Mouse (Mus musculus) ES-E14 (cell line): ENCODE data around the gene Skida1.

Experiments
- CHD2 ChIP-seq: IDR thresholded peaks from 2 replicates; pipeline ENCODE4 v1.6.1; 2014; ENCODE audit warnings: mild to moderate bottlenecking, low read depth, low read length, inconsistent platforms
- HCFC1 ChIP-seq: IDR thresholded peaks from 2 replicates; pipeline ENCODE4 v1.6.1; 2012; ENCODE audit warnings: low read length, inconsistent platforms, borderline replicate concordance; ENCODE audit not compliant: insufficient read depth
- MAFK ChIP-seq: IDR thresholded peaks from 2 replicates; pipeline ENCODE4 v1.6.1; 2014; ENCODE audit warnings: mild to moderate bottlenecking, low read depth, low read length, inconsistent platforms; ENCODE audit not compliant: insufficient read depth
- ZC3H11A ChIP-seq: IDR thresholded peaks from 2 replicates; pipeline ENCODE4 v1.6.1; 2012; ENCODE audit warnings: low read depth, mild to moderate bottlenecking, inconsistent platforms, low read length, borderline replicate concordance
- ZNF384 ChIP-seq: IDR thresholded peaks from 2 replicates; pipeline ENCODE4 v1.6.1; 2012; ENCODE audit warnings: low read depth, low read length, inconsistent platforms

DNA sequence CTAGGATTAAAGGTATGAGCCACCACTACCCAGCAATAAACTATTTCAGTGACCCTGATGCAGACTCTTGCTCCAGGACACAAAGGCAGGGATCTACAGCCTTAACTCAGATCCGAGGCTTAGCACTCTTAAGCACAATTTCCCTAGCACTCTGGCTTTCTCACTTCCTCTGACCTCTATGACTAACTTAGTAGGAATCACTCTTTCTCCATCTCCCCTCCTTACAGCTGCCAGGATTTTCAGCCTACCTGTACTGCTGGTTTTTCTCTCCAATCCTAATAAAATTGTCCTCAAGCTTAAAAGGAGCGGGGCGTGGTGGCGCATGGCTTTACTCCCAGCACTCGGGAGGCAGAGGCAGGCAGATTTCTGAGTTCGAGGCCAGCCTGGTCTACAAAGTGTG lies 31.5 kb downstream of the Skida1 start:
- TF ChIP-seq HCFC1 (no peak), CHD2 (no peak), MAFK (no peak), ZC3H11A (no peak), ZNF384 (no peak)
